Mouse (Mus musculus): ENCODE measurements around the gene Senp3. TPM values are rescaled to one million over a fixed set of nuclear protein-coding genes. Genes with fewer than 3 reads are reported as not detected.
A peak's percentile ranks its signal among the peaks of the same experiment; 100 is the strongest.

Senp3 gene
- polyA plus RNA-seq, 1 experiment from 2014 or later, result 79.1 TPM

- no peaks in the 10 kb centered on the region for H3K9me3 ChIP-seq (ENCODE audit: control insufficient read depth, low read length)
- no peak for DNase-seq (ENCODE audit: low spot score)
- H3K4me3 ChIP-seq (ENCODE audit: low read depth, low read length), result no peak overlapping the region
- peaks cover 12% of the 10 kb centered on the region for H3K4me1 ChIP-seq (replicated peaks; ENCODE audit: control insufficient read depth, insufficient read depth, low read length)
- H3K36me3 ChIP-seq (ENCODE audit: control insufficient read depth, insufficient read depth, low read length), result no peaks in the 10 kb centered on the region
- no peak overlapping the region for H3K4me2 ChIP-seq
- no peak for ATAC-seq (replicated peaks; ENCODE audit: low FRiP score)
- H3K9ac ChIP-seq (ENCODE audit: low read depth, low read length), result no peak overlapping the region
- no peak overlapping the region for H3K27ac ChIP-seq (ENCODE audit: low read depth, low read length)
- WGBS, result 96% methylated on average over 1 of the region's 1 CpGs
- no peaks in the 10 kb centered on the region for H3K27me3 ChIP-seq (replicated peaks; ENCODE audit: control insufficient read depth, insufficient read depth, low read length)
Measured at GRCm38 (mm10) chr11:69689891-69690290, 8.0 kb upstream of the Senp3 start.

- Histone ChIP-seq H3K4me1 (replicated peaks; ENCODE audit: control insufficient read depth, insufficient read depth, low read length) (peaks cover 15% of the 10 kb centered on the region; the same call in 1 of the 2 replicates), H3K4me3 (ENCODE audit: low read depth, low read length) (no peak overlapping the region), H3K36me3 (ENCODE audit: control insufficient read depth, insufficient read depth, low read length) (no peaks in the 10 kb centered on the region), H3K9me3 (ENCODE audit: control insufficient read depth, low read length) (no peaks in the 10 kb centered on the region), H3K9ac (ENCODE audit: low read depth, low read length) (peak overlapping the region; percentile 38; the same call in 1 of the 2 replicates), H3K4me2 (no peak overlapping the region), H3K27me3 (replicated peaks; ENCODE audit: control insufficient read depth, insufficient read depth, low read length) (no peaks in the 10 kb centered on the region), H3K27ac (ENCODE audit: low read depth, low read length) (no peak overlapping the region)
- DNase-seq (ENCODE audit: low spot score) (no peak), ATAC-seq (replicated peaks; ENCODE audit: low FRiP score) (no peak)
- WGBS, result 59% methylated on average over 5 of the region's 5 CpGs
Measured at GRCm38 (mm10) chr11:69687061-69687460, 5.2 kb upstream of the Senp3 start.

GRCm38 (mm10) chr11:69686377-69686776, 4.5 kb upstream of the Senp3 start:
- Histone ChIP-seq H3K27ac (ENCODE audit: low read depth, low read length) (no peak overlapping the region), H3K4me1 (replicated peaks; ENCODE audit: control insufficient read depth, insufficient read depth, low read length) (peaks cover 16% of the 10 kb centered on the region; the same call in 1 of the 2 replicates), H3K36me3 (ENCODE audit: control insufficient read depth, insufficient read depth, low read length) (no peaks in the 10 kb centered on the region), H3K4me3 (ENCODE audit: low read depth, low read length) (no peak overlapping the region), H3K27me3 (replicated peaks; ENCODE audit: control insufficient read depth, insufficient read depth, low read length) (no peaks in the 10 kb centered on the region), H3K9me3 (ENCODE audit: control insufficient read depth, low read length) (no peaks in the 10 kb centered on the region), H3K4me2 (no peak overlapping the region), H3K9ac (ENCODE audit: low read depth, low read length) (peak overlapping the region; percentile 38; the same call in 1 of the 2 replicates)
- 33% methylated on average over 4 of the region's 4 CpGs for WGBS
- DNase-seq (ENCODE audit: low spot score) (no peak), ATAC-seq (replicated peaks; ENCODE audit: low FRiP score) (no peak)

GRCm38 (mm10) chr11:69685526-69686148, 3.8 kb upstream of the Senp3 start, which contains the start of gene Tnfsf13:
Gene Tnfsf13 (minus strand): TSS chr11:69685784.
- no peak for ATAC-seq (replicated peaks; ENCODE audit: low FRiP score)
- Histone ChIP-seq H3K27ac (ENCODE audit: low read depth, low read length) (no peak within 1 kb of the TSS), H3K9me3 (ENCODE audit: control insufficient read depth, low read length) (no peaks in the 10 kb centered on the region), H3K27me3 (replicated peaks; ENCODE audit: control insufficient read depth, insufficient read depth, low read length) (no peaks in the 10 kb centered on the region), H3K4me3 (ENCODE audit: low read depth, low read length) (no peak within 1 kb of the TSS), H3K36me3 (ENCODE audit: control insufficient read depth, insufficient read depth, low read length) (no peaks in the 10 kb centered on the region), H3K9ac (ENCODE audit: low read depth, low read length) (peak within 1 kb of the TSS; percentile 38; the same call in 1 of the 2 replicates), H3K4me1 (replicated peaks; ENCODE audit: control insufficient read depth, insufficient read depth, low read length) (peaks cover 20% of the 10 kb centered on the region), H3K4me2 (no peak within 1 kb of the TSS)
- WGBS, result 79% methylated on average over 10 of the region's 10 CpGs
- no peak for DNase-seq (ENCODE audit: low spot score)

- H3K36me3 ChIP-seq (ENCODE audit: control insufficient read depth, insufficient read depth, low read length), result peaks cover 6% of the 10 kb centered on the region
- H3K27ac ChIP-seq (ENCODE audit: low read depth, low read length), result no peak overlapping the region
- peaks cover 27% of the 10 kb centered on the region for H3K4me1 ChIP-seq (replicated peaks; ENCODE audit: control insufficient read depth, insufficient read depth, low read length)
Measured at GRCm38 (mm10) chr11:69684936-69685335, 3.1 kb upstream of the Senp3 start.

GRCm38 (mm10) chr11:69684128-69684745, 2.4 kb upstream of the Senp3 start:
- no peaks in the 10 kb centered on the region for H3K9me3 ChIP-seq (ENCODE audit: control insufficient read depth, low read length)
- WGBS, result 75% methylated on average over 12 of the region's 12 CpGs
- H3K27me3 ChIP-seq (replicated peaks; ENCODE audit: control insufficient read depth, insufficient read depth, low read length), result no peaks in the 10 kb centered on the region
- DNase-seq (ENCODE audit: low spot score), result no peak
- peaks cover 8% of the 10 kb centered on the region for H3K36me3 ChIP-seq (ENCODE audit: control insufficient read depth, insufficient read depth, low read length)
- H3K4me3 ChIP-seq (ENCODE audit: low read depth, low read length), result no peak overlapping the region
- H3K9ac ChIP-seq (ENCODE audit: low read depth, low read length), result no peak overlapping the region
- no peak overlapping the region for H3K27ac ChIP-seq (ENCODE audit: low read depth, low read length)
- H3K4me1 ChIP-seq (replicated peaks; ENCODE audit: control insufficient read depth, insufficient read depth, low read length), result peaks cover 29% of the 10 kb centered on the region
- H3K4me2 ChIP-seq, result no peak overlapping the region
- no peak for ATAC-seq (replicated peaks; ENCODE audit: low FRiP score)

More at GRCm38 (mm10) chr11:69684936-69685335, 3.1 kb upstream of the Senp3 start:
- no peak overlapping the region for H3K4me3 ChIP-seq (ENCODE audit: low read depth, low read length)
- WGBS, result 89% methylated on average over 6 of the region's 6 CpGs
- H3K9ac ChIP-seq (ENCODE audit: low read depth, low read length), result no peak overlapping the region
- H3K4me2 ChIP-seq, result no peak overlapping the region
- DNase-seq (ENCODE audit: low spot score), result no peak
- no peaks in the 10 kb centered on the region for H3K27me3 ChIP-seq (replicated peaks; ENCODE audit: control insufficient read depth, insufficient read depth, low read length)
- no peak for ATAC-seq (replicated peaks; ENCODE audit: low FRiP score)
- no peaks in the 10 kb centered on the region for H3K9me3 ChIP-seq (ENCODE audit: control insufficient read depth, low read length)

- Histone ChIP-seq H3K36me3 (ENCODE audit: control insufficient read depth, insufficient read depth, low read length) (peaks cover 8% of the 10 kb centered on the region), H3K4me3 (ENCODE audit: low read depth, low read length) (no peak overlapping the region), H3K4me1 (replicated peaks; ENCODE audit: control insufficient read depth, insufficient read depth, low read length) (peaks cover 29% of the 10 kb centered on the region), H3K27me3 (replicated peaks; ENCODE audit: control insufficient read depth, insufficient read depth, low read length) (no peaks in the 10 kb centered on the region), H3K4me2 (no peak overlapping the region), H3K9me3 (ENCODE audit: control insufficient read depth, low read length) (no peaks in the 10 kb centered on the region), H3K27ac (ENCODE audit: low read depth, low read length) (no peak overlapping the region), H3K9ac (ENCODE audit: low read depth, low read length) (no peak overlapping the region)
- no peak for ATAC-seq (replicated peaks; ENCODE audit: low FRiP score)
- no peak for DNase-seq (ENCODE audit: low spot score)
- WGBS, result 69% methylated on average over 7 of the region's 7 CpGs
Measured at GRCm38 (mm10) chr11:69683576-69683975, 1.7 kb upstream of the Senp3 start.

GRCm38 (mm10) chr11:69682840-69683533, 1.1 kb upstream of the Senp3 start:
- Histone ChIP-seq H3K9me3 (ENCODE audit: control insufficient read depth, low read length) (no peaks in the 10 kb centered on the region), H3K27ac (ENCODE audit: low read depth, low read length) (peak overlapping the region; percentile 88; the same call in 1 of the 2 replicates), H3K4me2 (peak overlapping the region; percentile 93), H3K4me3 (ENCODE audit: low read depth, low read length) (peak overlapping the region; percentile 80), H3K4me1 (replicated peaks; ENCODE audit: control insufficient read depth, insufficient read depth, low read length) (peaks cover 29% of the 10 kb centered on the region), H3K9ac (ENCODE audit: low read depth, low read length) (no peak overlapping the region), H3K36me3 (ENCODE audit: control insufficient read depth, insufficient read depth, low read length) (peaks cover 12% of the 10 kb centered on the region), H3K27me3 (replicated peaks; ENCODE audit: control insufficient read depth, insufficient read depth, low read length) (no peaks in the 10 kb centered on the region)
- DNase-seq (ENCODE audit: low spot score), result peak; percentile 79
- no peak; the same call in 1 of the 2 replicates for ATAC-seq (replicated peaks; ENCODE audit: low FRiP score)
- WGBS, result 30% methylated on average over 12 of the region's 12 CpGs
